8 mouse cellular contexts compared by ENCODE assay signal in the genomic region with DNA sequence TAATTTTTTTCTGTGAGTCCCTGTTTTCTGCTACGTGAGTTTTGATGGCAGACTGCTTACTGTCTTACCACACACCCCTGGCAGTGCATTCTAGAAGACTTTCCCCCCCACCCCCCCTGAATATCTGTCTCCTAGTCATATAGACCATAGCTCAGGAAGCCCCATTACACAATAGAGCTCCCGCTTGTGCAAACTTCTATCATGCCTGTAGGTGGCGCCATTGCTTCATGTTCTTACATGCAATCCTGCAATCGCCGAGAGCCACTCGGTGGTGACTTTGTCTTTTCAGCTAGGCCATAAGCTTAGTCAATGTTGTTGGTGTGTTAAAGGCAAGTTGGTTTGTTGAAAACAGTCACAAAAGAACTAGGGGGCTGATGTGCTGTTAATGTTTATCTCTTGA. TPM values are rescaled to one million over a fixed set of nuclear protein-coding genes. Genes with fewer than 3 reads are reported as not detected.
DNase-seq lines count a peak whose midpoint lies in the region; ATAC-seq and TF ChIP-seq lines count a peak whose summit lies in the region.

No protein-coding gene starts in this region.

- 5% methylated on average over 6 of the region's 6 CpGs for WGBS in forebrain, embryonic 10.5 days

- no peaks in the 10 kb centered on the region for H3K4me1 ChIP-seq in ES-E14 (ENCODE audit: control insufficient read depth in 2 of 2, insufficient read depth in 2 of 2, low read length in 2 of 2, poor library complexity in 1 of 2)
- H3K4me1 ChIP-seq in forebrain, embryonic 10.5 days, result no peaks in the 10 kb centered on the region

- H3K36me3 ChIP-seq in ES-E14 (ENCODE audit: control insufficient read depth, insufficient read depth, low read length, poor library complexity, severe bottlenecking), result no peaks in the 10 kb centered on the region
- H3K36me3 ChIP-seq in forebrain, embryonic 10.5 days (replicated peaks), result no peaks in the 10 kb centered on the region

- no peaks in the 10 kb centered on the region for H3K9me3 ChIP-seq in ES-E14 (ENCODE audit: control insufficient read depth, insufficient read depth, low read depth, low read length)
- H3K9me3 ChIP-seq in forebrain, embryonic 10.5 days, result no peaks in the 10 kb centered on the region

- H3K27me3 ChIP-seq in forebrain, embryonic 10.5 days (ENCODE audit: poor library complexity, severe bottlenecking), result no peaks in the 10 kb centered on the region

- no peak overlapping the region for H3K27ac ChIP-seq in ES-E14 (ENCODE audit: insufficient read depth, low read depth, low read length, poor library complexity, severe bottlenecking)
- H3K27ac ChIP-seq in forebrain, embryonic 10.5 days, result no peak overlapping the region

- H3K4me3 ChIP-seq in ES-E14 (ENCODE audit: insufficient read depth in 1 of 2, low read depth in 1 of 2, low read length in 2 of 2, poor library complexity in 1 of 2, severe bottlenecking in 1 of 2), result no peak overlapping the region
- no peak overlapping the region for H3K4me3 ChIP-seq in forebrain, embryonic 10.5 days

- H3K9ac ChIP-seq in ES-E14 (ENCODE audit: insufficient read depth, low read depth, low read length, poor library complexity, severe bottlenecking), result no peak overlapping the region

- ATAC-seq in hematopoietic stem cell, adult 5-6 weeks (replicated peaks in 1 of 2; ENCODE audit: insufficient read depth in 1 of 2, low FRiP score in 2 of 2, low TSS enrichment in 1 of 2, low read depth in 1 of 2, poor library complexity in 2 of 2, severe bottlenecking in 2 of 2), result peak; percentile 89 to 95
- peak; percentile 97 for ATAC-seq in megakaryocyte progenitor cell, adult 5-6 weeks (replicated peaks; ENCODE audit: poor library complexity)

- peak; percentile 71 for DNase-seq in ES-E14 (ENCODE audit: low read depth, low spot score)
- peak; percentile 62 for DNase-seq in brain, embryonic 18.5 days (ENCODE audit: low read depth, low spot score)
- DNase-seq in forebrain, embryonic 10.5 days (ENCODE audit: extremely low spot score, low spot score), result peak; percentile 80
- DNase-seq in layer of hippocampus, postnatal 14 days (ENCODE audit: low spot score in 2 of 2), result peak; percentile 75 to 86
- DNase-seq in right cerebral cortex, postnatal 25 days, result peak; percentile 52
- peak; percentile 73 for DNase-seq in urinary bladder, postnatal 36 days (ENCODE audit: low spot score in 2 of 2)

- in situ Hi-C loops in ES-E14 (cut with MboI; ENCODE audit: low sequenced_read_pairs in 2 of 2, unreplicated experiment in 2 of 2), result loop anchor here in 1 of 2 experiments (10.0 kb wide), 1 partner anchor 689 kb away; no protein-coding TSS in a partner anchor

TF ChIP-seq in ES-E14, 5 proteins besides CTCF, POLR2A, EP300 and RAD21:
- no peak for TF ChIP-seq MAFK (IDR thresholded peaks at IDR 0.05; ENCODE audit: insufficient read depth, low read depth, low read length)
- peak; percentile 75; the same call in 1 of the 2 replicates for TF ChIP-seq ZC3H11A (IDR thresholded peaks at IDR 0.05; ENCODE audit: borderline replicate concordance, low read depth, low read length)
TF ChIP-seq in ES-E14: peak in this region for 1.

RNA-seq across cellular contexts. Expression of gene Atp12a, which starts 10.9 kb away (rescaled TPM):
- total RNA-seq in ES-E14 (2012; rRNA removed), result 2.1 and 3.5 TPM in 2 replicates
- polyA plus RNA-seq in forebrain, embryonic 10.5 days (2016; fragmentation: Nextera tagmentation; extraction: Ambion mirVana), result 0.05 TPM in 1 of 2 replicates, not detected in the other
- total RNA-seq in hematopoietic stem cell, adult 5-6 weeks (2017), result not detected in 2 replicates
- total RNA-seq in layer of hippocampus, postnatal 14 days (2021), result not detected
- total RNA-seq in megakaryocyte progenitor cell, adult 5-6 weeks (2015), result not detected in 2 replicates
- not detected in 2 replicates for total RNA-seq in megakaryocyte progenitor cell, adult 5-6 weeks (2017)

RNA-seq across cellular contexts. Expression of gene Rnf17, which starts 26.6 kb away (rescaled TPM):
- 34.0 and 50.3 TPM in 2 replicates for total RNA-seq in ES-E14 (2012; rRNA removed)
- 1.8 and 2.1 TPM in 2 replicates for polyA plus RNA-seq in forebrain, embryonic 10.5 days (2016; fragmentation: Nextera tagmentation; extraction: Ambion mirVana)
- 3.7 and 5.3 TPM in 2 replicates for total RNA-seq in hematopoietic stem cell, adult 5-6 weeks (2017)
- total RNA-seq in layer of hippocampus, postnatal 14 days (2021), result under 1 TPM; 0.30 to 0.33 TPM
- total RNA-seq in megakaryocyte progenitor cell, adult 5-6 weeks (2015), result 4.4 and 6.4 TPM in 2 replicates
- 3.5 and 7.8 TPM in 2 replicates for total RNA-seq in megakaryocyte progenitor cell, adult 5-6 weeks (2017)
